Mouse (Mus musculus): ENCODE data around the gene Elf2.

GRCm38 (mm10) chr3:51230146-51230835, 110.2 kb downstream of the Elf2 start:
- TF ChIP-seq CTCF (conservative IDR thresholded peaks at IDR 0.05; ENCODE audit: low read length) (no peak), NANOG (IDR thresholded peaks at IDR 0.05; ENCODE audit: borderline replicate concordance, low read length) (no peak), POU5F1 (IDR thresholded peaks at IDR 0.05; ENCODE audit: borderline replicate concordance, low read length) (no peak)

All from E14TG2a.4 (cell line).